Mouse (Mus musculus) spleen, adult 2 months (tissue): Measurements from ENCODE around the gene Ddx4.

Experiments
- CTCF ChIP-seq: fragments of 200-500 bp; IDR thresholded peaks from 2 replicates; pipeline ENCODE4 v1.5.1; 2011; ENCODE audit warnings: mild to moderate bottlenecking, inconsistent platforms; ENCODE audit not compliant: insufficient read depth, insufficient read length, insufficient replicate concordance; ENCODE audit errors: extremely low read depth
- POLR2A ChIP-seq: fragments of 200-500 bp; IDR thresholded peaks from 2 replicates; pipeline ENCODE4 v1.6.1; 2011; ENCODE audit warnings: low read depth, low read length, inconsistent platforms

GRCm38 (mm10) chr13:112582291-112582690, 70.0 kb downstream of the Ddx4 start:
- TF ChIP-seq CTCF (no peak), POLR2A (no peak)
